Mouse (Mus musculus) C2C12 (cell line): ENCODE measurements around the gene Gm49325. TPM values are rescaled to one million over a fixed set of nuclear protein-coding genes. Genes with fewer than 3 reads are reported as not detected.

Experiments
- H3K27me3 ChIP-seq: one replicate; pipeline ENCODE4 v1.6.1; 2011; ENCODE audit not compliant: control insufficient read depth, insufficient read depth, insufficient read length
- H3K36me3 ChIP-seq: one replicate; pipeline ENCODE4 v1.6.1; 2011; ENCODE audit not compliant: control insufficient read depth, insufficient read depth
- H3K4me3 ChIP-seq: one replicate; pipeline ENCODE4 v1.5.1; 2011; ENCODE audit warnings: mild to moderate bottlenecking, control low read depth; ENCODE audit not compliant: poor library complexity, insufficient read depth, severe bottlenecking
- H3K79me2 ChIP-seq: one replicate; pipeline ENCODE4 v1.6.1; 2011; ENCODE audit not compliant: control insufficient read depth, insufficient read depth
- H3K79me3 ChIP-seq: one replicate; pipeline ENCODE4 v1.6.1; 2011; ENCODE audit warnings: low read depth, control low read depth
- H3ac ChIP-seq: one replicate; pipeline ENCODE3; 2011; ENCODE audit warnings: low read depth; ENCODE audit not compliant: control insufficient read depth, insufficient read length
- CEBPB ChIP-seq: IDR thresholded peaks from one replicate; pipeline ENCODE4 v1.6.1; 2011; ENCODE audit warnings: low read depth, mild to moderate bottlenecking, control low read depth, moderate library complexity
- CTCF ChIP-seq: IDR thresholded peaks from one replicate; pipeline ENCODE4 v1.5.1; 2011; ENCODE audit not compliant: control insufficient read depth, insufficient read depth, insufficient read length
- FOSL1 ChIP-seq: IDR thresholded peaks from one replicate; pipeline ENCODE4 v1.8.0; 2011; ENCODE audit warnings: mild to moderate bottlenecking, low read length; ENCODE audit not compliant: poor library complexity, insufficient read depth, severe bottlenecking
- MAX ChIP-seq: IDR thresholded peaks from one replicate; pipeline ENCODE4 v1.6.1; 2011; ENCODE audit warnings: mild to moderate bottlenecking, control low read depth
- MYOD1 ChIP-seq: IDR thresholded peaks from one replicate; pipeline ENCODE4 v1.6.1; 2011; ENCODE audit warnings: low read depth; ENCODE audit not compliant: control insufficient read depth, insufficient read length
- MYOG ChIP-seq: IDR thresholded peaks from one replicate; pipeline ENCODE4 v1.6.1; 2011; ENCODE audit not compliant: control insufficient read depth, insufficient read length; ENCODE audit errors: extremely low read depth
- USF1 ChIP-seq: IDR thresholded peaks from one replicate; pipeline ENCODE4 v1.6.1; 2011; ENCODE audit warnings: low read depth, mild to moderate bottlenecking, control low read depth, moderate library complexity
- polyA plus RNA-seq: library from polyadenylated mRNA; unstranded; fragments of >200 nt; fragmentation: generic; extraction: Trizol; gene quantifications from one replicate; pipeline ENCODE4 v1.2.1, GENCODE M21; 2012; ENCODE audit warnings: missing spikeins

The Gm49325 gene
- polyA plus RNA-seq, 1 experiment = 5.1 TPM

- no peak overlapping the region for H3K4me3 ChIP-seq
- peaks cover 81% of the 10 kb centered on the region for H3K36me3 ChIP-seq
- H3K27me3 ChIP-seq = no peaks in the 10 kb centered on the region
- peaks cover 61% of the 10 kb centered on the region for H3K79me2 ChIP-seq
- peaks cover 42% of the 10 kb centered on the region for H3K79me3 ChIP-seq
- TF ChIP-seq MYOG (no peak), USF1 (no peak)
- H3ac ChIP-seq = no peak overlapping the region
Observed at GRCm38 (mm10) chr10:77591546-77591945, 14.5 kb upstream of the Gm49325 start.

- Histone ChIP-seq H3K4me3 (no peak overlapping the region), H3ac (no peak overlapping the region)
- TF ChIP-seq FOSL1 (no peak), CEBPB (no peak), USF1 (no peak), MYOD1 (no peak), MAX (no peak), CTCF (no peak), MYOG (no peak)
Observed at GRCm38 (mm10) chr10:77596060-77596459, 9.9 kb upstream of the Gm49325 start.

GRCm38 (mm10) chr10:77603021-77603420 lies 3.0 kb upstream of the Gm49325 start:
- no peak overlapping the region for H3ac ChIP-seq
- H3K79me3 ChIP-seq = peaks cover 14% of the 10 kb centered on the region
- peaks cover 16% of the 10 kb centered on the region for H3K79me2 ChIP-seq
- no peaks in the 10 kb centered on the region for H3K27me3 ChIP-seq
- H3K4me3 ChIP-seq = no peak overlapping the region
- peaks cover 12% of the 10 kb centered on the region for H3K36me3 ChIP-seq
- TF ChIP-seq USF1 (no peak), CTCF (no peak), FOSL1 (no peak), MYOG (no peak), CEBPB (no peak), MYOD1 (no peak), MAX (no peak)

More at GRCm38 (mm10) chr10:77596060-77596459, 9.9 kb upstream of the Gm49325 start:
- peaks cover 7% of the 10 kb centered on the region for H3K79me3 ChIP-seq
- peaks cover 75% of the 10 kb centered on the region for H3K36me3 ChIP-seq
- H3K27me3 ChIP-seq = no peaks in the 10 kb centered on the region
- peaks cover 16% of the 10 kb centered on the region for H3K79me2 ChIP-seq

- Histone ChIP-seq H3K79me2 (peaks cover 27% of the 10 kb centered on the region), H3ac (no peak overlapping the region), H3K4me3 (no peak overlapping the region), H3K27me3 (no peaks in the 10 kb centered on the region), H3K79me3 (peaks cover 22% of the 10 kb centered on the region), H3K36me3 (peaks cover 4% of the 10 kb centered on the region)
- TF ChIP-seq FOSL1 (no peak), MAX (no peak), CEBPB (no peak), CTCF (no peak), MYOG (no peak), USF1 (no peak), MYOD1 (no peak)
Observed at GRCm38 (mm10) chr10:77604111-77604510, 1.9 kb upstream of the Gm49325 start.

- peaks cover 9% of the 10 kb centered on the region for H3K36me3 ChIP-seq
- H3K4me3 ChIP-seq = no peak overlapping the region
- no peak for TF ChIP-seq FOSL1
- no peak for TF ChIP-seq USF1
- TF ChIP-seq CEBPB = no peak
- TF ChIP-seq MYOG = no peak
- no peak for TF ChIP-seq CTCF
- no peak for TF ChIP-seq MAX
- TF ChIP-seq MYOD1 = no peak
- peaks cover 22% of the 10 kb centered on the region for H3K79me3 ChIP-seq
- H3ac ChIP-seq = no peak overlapping the region
- H3K27me3 ChIP-seq = no peaks in the 10 kb centered on the region
- peaks cover 36% of the 10 kb centered on the region for H3K79me2 ChIP-seq
Observed at GRCm38 (mm10) chr10:77604958-77605357, 1.0 kb upstream of the Gm49325 start.

- peaks cover 24% of the 10 kb centered on the region for H3K79me3 ChIP-seq
- peak overlapping the region; percentile 89 for H3K4me3 ChIP-seq
- no peak overlapping the region for H3ac ChIP-seq
- H3K36me3 ChIP-seq = peaks cover 13% of the 10 kb centered on the region
- H3K27me3 ChIP-seq = no peaks in the 10 kb centered on the region
- TF ChIP-seq MYOD1 (no peak), CTCF (peak; percentile 0), USF1 (no peak)
- peaks cover 40% of the 10 kb centered on the region for H3K79me2 ChIP-seq
Observed at GRCm38 (mm10) chr10:77605368-77605767, 629 bp upstream of the Gm49325 start.

GRCm38 (mm10) chr10:77606855-77607254 lies 858 bp downstream of the Gm49325 start:
- H3K27me3 ChIP-seq = no peaks in the 10 kb centered on the region
- H3K79me3 ChIP-seq = peaks cover 26% of the 10 kb centered on the region
- peak overlapping the region; percentile 81 for H3ac ChIP-seq
- peaks cover 28% of the 10 kb centered on the region for H3K36me3 ChIP-seq
- H3K4me3 ChIP-seq = peak overlapping the region; percentile 89
- peaks cover 45% of the 10 kb centered on the region for H3K79me2 ChIP-seq
- no peak for TF ChIP-seq MYOD1
- TF ChIP-seq MAX = no peak
- no peak for TF ChIP-seq USF1
- no peak for TF ChIP-seq MYOG
- no peak for TF ChIP-seq CTCF
- TF ChIP-seq FOSL1 = no peak
- TF ChIP-seq CEBPB = no peak
